Mouse (Mus musculus) WW6 (cell line): ENCODE measurements around the gene Tm4sf1.

Experiments
- DNase-seq: peaks from one replicate; pipeline ENCODE4 v3.0.0-alpha.2; 2013; ENCODE audit warnings: low read depth, low spot score

The Tm4sf1 gene

GRCm38 (mm10) chr3:57287854-57288720, 13.7 kb downstream of the Tm4sf1 start:
- DNase-seq: no peak

DNA sequence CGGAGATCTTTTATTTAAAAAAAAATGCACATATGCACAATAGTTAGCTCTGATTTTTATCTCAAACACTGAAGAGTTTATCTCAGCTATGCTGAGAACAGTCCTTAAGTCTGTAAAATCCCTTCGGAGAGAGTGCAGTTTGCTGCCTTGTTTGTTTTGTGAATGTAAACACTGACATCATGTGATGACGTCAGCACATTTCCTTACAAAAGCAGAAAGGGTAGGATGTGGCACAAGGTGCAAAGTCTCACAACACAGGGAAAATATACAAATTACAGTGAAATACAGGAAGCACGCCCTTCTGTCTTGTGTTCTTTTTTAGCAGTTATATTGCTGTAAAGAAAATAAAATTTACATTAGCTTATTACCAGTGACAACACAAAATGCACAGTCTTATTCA, 14.3 kb downstream of the Tm4sf1 start:
- no peak for DNase-seq

GRCm38 (mm10) chr3:57278225-57278624, 23.6 kb downstream of the Tm4sf1 start:
- DNase-seq: no peak

DNA sequence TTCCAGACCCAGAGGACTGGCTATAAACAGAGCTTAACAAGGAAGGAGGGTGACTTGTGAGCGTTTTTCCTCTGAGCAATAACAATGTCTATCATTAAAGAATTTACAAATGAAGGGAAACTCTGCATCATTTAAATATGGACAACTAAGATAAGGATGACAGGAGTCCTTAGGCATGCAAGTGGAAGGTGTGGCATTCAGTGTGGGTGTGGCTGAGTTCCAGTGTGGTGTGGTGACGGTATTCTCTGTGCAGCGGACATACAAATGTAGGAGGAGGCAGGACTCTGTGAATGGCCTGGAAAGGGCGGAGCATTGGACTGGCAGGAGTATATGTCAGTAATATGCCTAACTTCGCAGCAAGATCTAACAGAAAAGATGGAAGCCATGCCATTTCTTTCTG, 24.3 kb downstream of the Tm4sf1 start:
- no peak for DNase-seq

DNA sequence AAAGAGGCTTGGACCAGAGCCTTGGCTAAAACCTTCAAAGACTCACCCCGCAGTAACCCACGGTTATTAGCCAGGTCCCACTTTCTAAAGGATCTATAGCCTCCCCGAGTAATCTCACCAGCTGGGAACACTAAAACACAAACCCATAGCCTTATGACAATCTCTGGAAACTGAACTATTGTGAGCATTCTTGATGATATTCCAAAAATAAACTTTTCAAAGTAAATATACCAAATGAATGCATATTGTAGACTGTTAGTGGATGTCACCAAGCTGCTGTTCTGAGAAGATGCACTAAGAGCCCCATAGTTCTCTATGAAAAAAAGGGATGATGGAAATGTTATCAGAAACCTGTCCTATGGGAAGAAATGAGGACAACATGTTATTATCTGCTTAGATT, 25.0 kb downstream of the Tm4sf1 start:
- no peak for DNase-seq

DNA sequence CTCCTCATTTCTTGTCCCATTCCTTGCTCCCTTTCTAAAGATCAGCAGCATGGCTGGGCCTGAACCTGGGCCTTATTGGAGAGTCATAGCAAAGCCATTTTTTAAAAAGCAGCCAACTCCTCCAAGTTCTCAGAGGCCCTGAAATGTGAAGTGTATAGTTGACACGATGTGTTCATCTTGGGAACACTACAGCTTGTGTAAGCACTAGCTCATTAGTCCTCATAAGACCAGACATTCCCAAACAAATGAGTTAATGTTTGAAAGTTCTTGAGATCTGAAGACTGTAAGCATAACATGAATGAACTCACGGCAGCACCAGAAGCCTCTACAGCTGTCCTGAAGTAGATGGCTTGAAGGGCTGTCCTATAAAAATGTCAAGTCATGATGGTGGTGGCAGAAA, 32.8 kb downstream of the Tm4sf1 start:
- DNase-seq: no peak

DNA sequence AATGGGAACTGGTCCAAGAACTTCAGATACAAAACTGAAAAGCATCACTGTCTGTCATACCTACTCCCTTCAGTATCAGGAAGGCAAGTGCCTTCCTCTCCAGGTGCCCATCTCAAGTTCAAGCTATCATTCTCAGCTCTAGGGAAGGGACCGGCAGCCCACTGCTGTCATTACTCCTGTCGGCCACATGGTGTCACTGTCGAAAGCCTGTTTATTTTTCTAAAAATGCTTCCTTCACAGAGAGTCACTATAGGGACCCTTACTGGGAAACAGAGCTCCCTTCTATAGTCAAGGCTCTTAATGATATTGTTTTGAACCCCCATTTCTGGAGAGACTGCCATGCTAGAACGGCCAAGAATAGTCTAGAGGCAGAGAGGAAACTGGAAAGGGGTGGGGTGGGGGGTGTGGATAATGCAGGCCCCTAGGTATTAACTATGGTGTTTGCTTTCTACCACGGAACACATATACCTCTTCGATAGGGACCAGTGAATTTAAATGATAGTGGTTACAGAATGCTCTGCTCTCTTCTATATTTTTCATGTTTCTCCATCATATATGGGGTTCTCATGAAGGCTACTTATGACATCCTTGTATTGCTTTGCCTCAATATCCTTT, 34.1 kb downstream of the Tm4sf1 start:
- no peak for DNase-seq

DNA sequence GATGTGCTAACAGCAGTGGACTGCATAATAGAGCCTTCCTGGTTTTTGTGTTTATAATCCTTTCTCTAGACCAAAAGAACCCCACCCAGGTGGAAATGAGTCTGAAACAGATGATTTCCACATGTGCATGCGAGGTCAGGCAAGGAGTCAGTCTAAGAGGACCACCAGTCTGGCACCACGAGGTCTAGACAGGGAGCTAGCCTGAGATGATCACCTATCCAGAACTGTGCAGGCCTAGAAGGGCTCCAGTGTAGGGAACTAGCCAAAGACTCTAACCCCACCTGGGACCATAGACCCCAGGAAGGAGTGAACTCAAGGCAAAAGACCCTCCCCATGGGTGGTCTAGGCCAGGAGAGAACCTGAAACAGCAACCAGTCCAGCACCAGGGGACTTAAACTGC, 48.7 kb downstream of the Tm4sf1 start:
- DNase-seq: no peak

GRCm38 (mm10) chr3:57252551-57252950, 49.2 kb downstream of the Tm4sf1 start:
- DNase-seq: no peak

- no peak for DNase-seq
Observed at GRCm38 (mm10) chr3:57245242-57245641, 56.5 kb downstream of the Tm4sf1 start.
